Mouse (Mus musculus): ENCODE data around the gene Hnrnpm.
"Not testable (repeated sequence)": the region's sequence is repeated elsewhere in the genome, so short reads cannot be mapped to it uniquely, and the experiment has no call there.

Gene Hnrnpm

DNA sequence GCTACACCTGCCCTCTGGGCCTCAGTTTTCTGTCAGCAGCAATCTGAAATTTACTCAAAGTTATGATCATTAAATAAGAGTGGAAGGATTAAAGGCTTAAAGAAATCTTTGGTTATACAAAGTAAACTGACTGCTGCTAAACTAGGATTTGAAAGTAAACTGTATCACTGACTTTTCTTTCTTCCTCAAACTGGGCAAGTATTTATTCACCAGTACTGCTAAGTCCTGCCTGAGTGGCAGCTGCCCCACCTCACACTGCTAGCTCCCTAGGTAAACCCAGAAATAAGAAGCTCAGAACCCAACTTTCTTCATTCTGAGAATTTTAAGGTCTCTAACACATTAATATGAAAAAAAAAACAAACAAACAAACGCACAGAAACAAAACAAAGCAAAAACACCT, 12.8 kb downstream of the Hnrnpm start:
- DNase-seq (ENCODE audit: extremely low read depth, low read depth): no peak

DNA sequence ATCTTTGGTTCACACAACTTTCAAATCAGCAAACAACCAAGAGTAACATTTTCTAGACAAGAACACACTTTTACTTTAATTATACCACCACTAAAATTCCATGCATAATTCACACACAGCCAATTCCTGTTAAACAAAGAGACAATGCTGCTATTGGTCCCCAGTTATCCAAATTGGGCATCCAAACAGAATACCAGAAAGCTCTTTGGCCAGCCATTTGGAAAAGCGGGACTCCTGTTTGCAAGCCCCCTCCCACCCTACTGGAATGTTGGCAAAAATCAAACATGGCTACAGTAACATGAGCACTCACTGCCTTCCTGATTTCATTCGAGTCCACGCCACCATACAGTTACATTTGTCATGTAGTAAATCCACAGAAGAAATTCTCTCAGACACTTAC, 17.0 kb downstream of the Hnrnpm start:
- no peak for DNase-seq (ENCODE audit: extremely low read depth, low read depth)

DNA sequence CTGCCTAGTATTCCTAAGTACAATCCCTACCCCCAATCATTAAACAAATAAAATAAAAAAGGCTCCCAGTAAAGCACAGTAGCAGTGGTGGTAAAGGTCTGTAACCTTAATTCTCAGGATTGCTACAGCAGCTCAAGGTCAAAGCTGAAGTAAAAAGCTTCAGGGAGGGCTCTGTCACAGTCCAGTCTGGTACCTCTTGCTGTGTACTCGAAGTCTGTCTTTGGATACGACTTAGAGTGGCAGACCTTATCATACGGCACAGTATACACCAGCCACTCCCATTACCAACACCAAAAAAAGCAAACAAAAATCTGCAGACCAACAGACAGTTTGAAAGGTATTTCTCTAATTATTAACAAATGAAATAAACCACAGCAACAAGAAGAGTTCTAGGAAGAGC, 19.8 kb downstream of the Hnrnpm start:
- DNase-seq (ENCODE audit: extremely low read depth, low read depth): no peak

DNA sequence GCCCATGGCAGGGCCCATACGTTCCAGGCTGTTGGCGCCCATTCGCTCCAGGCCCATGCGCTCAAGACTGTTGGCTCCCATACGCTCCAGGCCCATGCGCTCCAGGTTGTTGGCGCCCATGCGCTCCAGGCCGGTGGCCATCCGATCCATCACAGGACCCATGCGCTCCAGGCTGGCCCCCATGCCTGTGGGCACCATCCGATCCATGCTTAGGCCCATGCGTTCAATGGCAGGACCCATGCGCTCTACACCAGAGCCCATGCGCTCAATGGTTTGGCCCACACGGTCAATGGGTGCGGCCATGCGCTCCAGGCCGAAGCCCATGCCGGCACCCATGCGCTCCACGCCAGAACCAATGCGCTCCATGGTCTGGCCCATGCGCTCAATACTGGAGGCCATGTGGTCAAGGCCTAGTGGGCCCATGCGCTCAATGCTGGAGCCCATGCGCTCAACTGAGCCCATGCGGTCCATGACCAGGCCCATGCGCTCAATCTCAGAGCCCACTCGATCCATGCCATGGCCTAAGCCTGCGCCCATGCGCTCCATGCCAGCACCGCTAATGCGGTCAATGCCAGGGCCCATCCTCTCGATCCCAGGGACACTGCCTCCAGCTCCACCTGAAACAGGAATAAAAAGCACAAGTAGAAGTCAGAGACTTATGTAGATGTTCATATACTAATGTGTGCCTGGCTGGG, 36.7 kb downstream of the Hnrnpm start:
- no peak for DNase-seq (ENCODE audit: extremely low read depth, low read depth)

DNA sequence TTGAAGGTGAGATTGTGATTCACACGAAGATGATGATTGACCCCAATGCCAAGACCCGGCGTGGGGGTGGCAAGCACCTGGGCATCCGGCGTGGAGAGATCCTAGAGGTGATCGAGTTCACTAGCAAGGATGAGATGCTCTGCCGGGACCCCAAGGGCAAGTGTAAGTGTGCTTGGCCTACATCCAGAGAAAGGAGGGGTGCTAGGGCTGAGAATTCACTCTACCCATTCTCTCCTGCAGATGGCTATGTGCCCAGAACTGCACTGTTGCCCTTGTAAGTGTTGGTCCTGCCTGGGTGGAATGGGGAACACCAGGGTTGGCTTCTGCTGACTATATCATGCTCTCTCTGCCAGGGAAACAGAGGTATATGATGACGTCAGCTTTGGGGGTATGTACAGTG, 41.6 kb downstream of the Hnrnpm start:
- DNase-seq (ENCODE audit: extremely low read depth, low read depth): no peak

DNA sequence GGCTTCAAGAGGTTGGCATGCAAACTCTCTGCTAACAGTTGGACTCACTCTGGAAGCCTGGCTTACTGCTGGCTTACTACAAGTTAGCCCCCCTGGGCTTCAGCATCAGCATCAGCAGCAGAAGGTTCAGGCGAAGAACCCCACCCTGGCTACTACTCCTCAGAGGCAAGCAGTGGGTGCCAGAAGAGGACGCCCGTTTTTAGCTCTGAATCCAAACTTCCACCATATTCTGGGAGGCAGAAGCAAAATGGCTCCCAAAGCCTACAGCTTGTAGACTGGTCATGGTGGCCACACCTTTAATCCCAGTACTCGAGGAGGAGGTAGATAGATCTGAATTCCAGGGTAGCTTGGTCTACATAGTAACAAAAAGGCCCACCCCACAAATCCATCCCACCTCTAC, 42.6 kb downstream of the Hnrnpm start:
- no peak for DNase-seq (ENCODE audit: extremely low read depth, low read depth)

DNA sequence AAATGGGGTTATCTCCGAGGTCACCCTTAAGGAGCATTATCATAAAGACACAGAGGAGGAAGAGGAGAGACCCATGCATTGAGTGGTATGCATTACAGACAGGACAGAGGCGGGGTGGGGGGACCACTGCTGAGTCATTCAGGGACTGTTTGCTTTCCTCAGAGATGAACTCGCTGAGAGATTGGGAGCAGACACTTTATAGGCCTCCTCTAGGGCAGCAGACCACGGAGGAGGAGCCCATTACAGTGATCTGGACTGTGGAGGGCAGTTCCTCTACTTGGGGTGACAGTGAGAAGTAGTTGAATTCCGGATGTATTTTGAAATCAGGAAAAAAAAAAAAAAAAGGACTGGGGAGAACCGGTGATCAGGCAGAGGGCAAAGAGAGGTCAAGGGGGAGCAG, 46.9 kb downstream of the Hnrnpm start:
- no peak for DNase-seq (ENCODE audit: extremely low read depth, low read depth)

DNA sequence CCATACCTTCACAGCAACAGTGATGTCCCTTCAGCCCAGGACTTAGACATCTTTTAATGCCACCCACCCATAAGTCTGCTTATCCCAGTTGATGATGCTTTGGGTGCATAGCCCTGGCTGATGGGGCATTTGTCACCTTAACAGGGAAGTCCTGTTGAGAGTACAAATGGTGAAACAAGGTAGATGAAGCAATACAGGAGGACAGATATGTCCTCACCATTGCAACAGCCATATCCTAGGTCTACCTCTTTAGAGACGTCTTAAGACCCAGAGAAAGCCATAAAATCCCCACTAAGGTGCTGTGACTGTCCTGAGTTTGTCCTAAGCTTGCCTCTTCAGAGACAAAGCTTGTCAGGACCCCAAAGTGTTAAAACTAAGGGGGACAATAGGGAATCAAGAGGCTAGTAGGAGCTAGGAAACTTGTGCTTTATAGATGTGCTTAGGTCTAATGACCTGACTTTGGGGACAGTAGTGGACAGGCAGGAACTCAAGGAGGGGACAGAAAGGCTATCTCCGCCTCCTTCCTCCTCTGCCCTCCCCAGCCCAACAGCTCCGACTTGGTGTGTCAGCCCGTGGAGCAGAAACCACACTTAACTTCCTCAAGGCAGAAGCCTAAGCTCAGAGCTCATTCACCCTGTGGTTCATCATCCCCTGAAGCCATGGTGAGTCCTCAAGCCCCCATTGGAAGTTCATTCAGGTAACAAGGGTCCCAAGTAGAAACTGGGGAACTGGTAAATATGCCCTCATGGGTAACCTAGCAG, 49.0 kb downstream of the Hnrnpm start, which contains the start of gene Pram1:
Pram1 (plus strand) TSS at position 541 of the 761 bp plus-strand sequence.
- DNase-seq (ENCODE audit: extremely low read depth, low read depth): no peak

DNA sequence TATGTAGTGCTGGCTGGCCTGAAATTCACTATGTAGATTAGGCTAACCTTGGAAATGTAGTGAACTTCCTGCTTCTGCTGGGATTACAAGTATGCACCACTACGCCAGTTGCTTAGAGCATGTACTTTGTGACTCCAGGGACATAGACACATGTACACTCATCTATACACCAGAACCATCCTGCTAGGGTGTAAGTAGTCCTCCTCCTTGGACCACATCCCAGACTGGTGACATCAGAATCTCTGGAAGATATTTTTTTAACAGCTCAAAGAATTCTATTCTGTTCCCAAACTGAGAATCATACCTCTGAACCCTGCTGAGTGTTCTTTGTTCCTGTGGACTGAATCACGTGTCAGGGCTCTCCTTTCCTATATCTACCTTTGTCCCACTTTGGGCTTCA, 49.6 kb downstream of the Hnrnpm start:
- DNase-seq (ENCODE audit: extremely low read depth, low read depth): no peak

DNA sequence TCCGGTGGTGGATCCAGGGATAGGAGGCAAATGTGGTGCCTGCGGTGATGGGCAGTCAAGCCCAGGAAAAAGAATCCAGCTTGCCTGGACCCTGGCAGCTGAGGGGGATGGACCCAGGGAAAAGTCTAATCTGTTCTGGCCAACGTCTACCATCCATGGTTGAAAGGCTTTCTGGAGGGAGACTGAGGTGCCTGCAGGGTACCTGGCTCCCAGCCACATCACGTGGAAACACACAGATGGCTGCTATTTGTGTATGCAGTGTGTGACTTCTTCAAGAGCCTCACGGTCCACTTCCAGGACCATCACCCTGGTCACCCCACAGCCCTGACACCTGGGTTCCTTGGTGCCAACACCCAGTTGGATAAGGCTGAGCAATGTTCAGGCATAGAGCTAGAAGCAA, 54.9 kb downstream of the Hnrnpm start:
- no peak for DNase-seq (ENCODE audit: extremely low read depth, low read depth)

DNA sequence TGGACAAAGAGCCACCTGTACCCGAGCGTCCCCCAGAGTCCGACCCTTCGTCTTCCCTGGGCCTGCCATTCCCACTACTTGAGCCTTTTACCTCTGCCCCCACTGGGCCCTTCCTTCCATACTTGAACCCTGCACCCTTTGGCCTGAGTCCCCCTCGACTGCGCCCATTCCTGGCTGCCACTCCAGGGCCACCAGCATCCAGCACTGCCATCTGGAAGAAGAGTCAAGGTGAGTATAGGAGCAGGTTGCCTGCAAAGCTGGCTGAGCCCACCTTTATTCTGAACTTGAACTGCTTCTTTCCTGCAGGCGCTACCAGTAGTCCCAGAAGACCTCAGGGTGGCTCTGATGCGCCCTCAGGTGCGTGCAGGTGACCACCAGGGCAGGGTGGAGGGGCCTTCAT, 55.4 kb downstream of the Hnrnpm start:
- DNase-seq (ENCODE audit: extremely low read depth, low read depth): no peak

DNA sequence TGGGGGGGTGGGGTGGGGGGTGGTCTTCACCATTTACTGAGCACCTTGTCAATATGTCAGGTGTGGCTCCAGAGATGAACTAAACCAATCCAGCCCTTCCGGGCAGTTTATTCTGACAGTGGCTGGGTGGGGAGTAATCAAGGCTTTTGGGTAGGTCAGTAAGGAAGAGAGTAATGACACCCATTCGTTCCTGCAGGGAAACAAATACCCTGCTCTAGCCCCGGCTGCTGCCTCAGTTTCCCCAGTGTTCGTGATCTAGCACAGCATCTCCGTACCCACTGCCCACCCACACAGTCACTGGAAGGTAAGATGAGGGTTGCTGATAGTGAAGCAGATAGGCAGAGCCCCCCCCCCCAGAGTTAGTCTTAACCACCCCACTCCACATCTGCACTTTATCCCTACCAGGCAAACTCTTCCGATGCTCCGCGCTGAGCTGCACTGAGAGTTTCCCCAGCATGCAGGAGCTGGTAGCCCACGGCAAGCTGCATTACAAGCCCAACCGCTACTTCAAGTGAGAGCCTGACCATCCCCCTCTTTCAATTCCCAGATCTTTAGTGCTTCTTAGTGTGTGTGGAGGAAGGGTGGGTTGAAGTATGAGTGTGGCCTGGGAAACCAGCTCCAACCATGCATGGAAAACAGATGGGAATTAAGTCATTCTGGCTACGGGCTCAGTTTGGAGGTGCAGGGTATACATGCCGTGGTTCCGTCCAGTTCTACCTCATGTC, 56.3 kb downstream of the Hnrnpm start:
- DNase-seq (ENCODE audit: extremely low read depth, low read depth): no peak

DNA sequence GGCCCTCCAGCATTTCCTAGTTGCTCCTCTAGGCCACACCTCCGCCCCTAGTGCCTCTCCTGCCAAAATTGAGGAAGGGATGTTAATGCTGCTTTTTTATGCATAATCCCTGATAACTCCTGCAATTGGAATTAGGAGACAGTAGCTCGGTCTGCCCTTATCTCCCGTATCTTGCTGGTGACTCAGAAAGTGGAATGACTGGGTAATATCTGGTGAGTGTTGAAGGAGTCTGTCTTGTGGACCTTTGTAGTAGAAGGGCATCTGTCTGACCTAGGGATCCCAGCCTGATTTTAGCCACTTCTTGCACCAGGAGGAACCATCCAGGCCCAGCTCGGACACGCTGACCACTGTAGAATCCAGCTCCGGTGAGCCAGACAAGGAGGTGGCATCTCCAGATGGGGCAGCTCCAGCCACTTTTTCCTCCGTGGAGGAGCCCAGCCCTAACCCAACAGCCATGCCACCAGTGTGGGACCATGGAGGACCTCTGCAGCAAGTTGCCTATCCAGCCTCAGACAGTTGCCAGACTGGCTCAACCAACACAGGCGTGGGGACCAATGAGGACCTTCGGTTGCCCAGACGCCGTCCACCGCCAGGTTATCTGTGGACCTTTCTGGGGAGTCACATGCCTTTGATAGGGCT, 57.1 kb downstream of the Hnrnpm start:
- DNase-seq (ENCODE audit: extremely low read depth, low read depth): no peak

DNA sequence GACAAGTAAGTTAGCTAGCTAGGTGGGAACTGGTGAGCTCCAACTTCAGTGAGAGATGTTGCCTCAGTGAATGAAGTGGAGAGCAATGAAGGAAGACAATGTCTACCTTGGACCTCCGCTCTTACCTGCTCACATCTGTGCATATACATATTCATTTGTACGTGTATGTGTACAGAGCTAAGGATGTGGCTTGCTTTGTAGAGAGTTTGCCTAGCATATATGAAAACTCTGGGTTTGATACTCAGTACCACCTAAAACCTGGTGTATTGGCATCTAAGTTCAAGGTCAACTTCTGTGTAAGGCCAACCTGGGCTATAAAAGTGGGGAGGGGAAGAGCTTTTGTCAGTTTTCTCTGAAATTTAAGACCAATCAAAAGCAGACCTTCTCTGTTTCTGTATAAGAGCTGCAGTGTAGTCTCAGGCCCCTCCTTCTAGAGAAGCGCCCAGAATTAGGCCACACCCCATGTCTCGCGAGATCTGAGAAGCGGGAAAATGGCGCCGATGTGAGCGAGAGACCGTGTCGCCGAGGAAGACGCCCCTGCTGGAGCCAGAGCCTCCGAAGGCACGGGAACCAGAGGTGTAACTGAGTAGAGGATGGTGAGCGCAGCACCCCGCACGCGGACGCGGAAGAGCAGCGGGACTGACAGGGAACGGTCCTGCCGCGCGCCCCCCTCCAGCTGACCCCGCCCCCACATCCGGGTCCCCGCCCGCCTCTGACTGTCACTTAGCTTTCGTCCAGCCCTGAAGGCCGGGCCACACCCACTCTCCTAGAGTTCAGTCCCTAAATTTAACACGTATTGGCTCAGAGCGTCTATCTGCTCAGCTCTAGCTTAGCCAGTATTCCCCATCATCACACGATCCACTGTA, 57.8 kb downstream of the Hnrnpm start, which contains the start of gene Zfp414:
Zfp414 (plus strand) TSS at position 470 of the 866 bp plus-strand sequence.
- DNase-seq (ENCODE audit: extremely low read depth, low read depth): peak; percentile 95

DNA sequence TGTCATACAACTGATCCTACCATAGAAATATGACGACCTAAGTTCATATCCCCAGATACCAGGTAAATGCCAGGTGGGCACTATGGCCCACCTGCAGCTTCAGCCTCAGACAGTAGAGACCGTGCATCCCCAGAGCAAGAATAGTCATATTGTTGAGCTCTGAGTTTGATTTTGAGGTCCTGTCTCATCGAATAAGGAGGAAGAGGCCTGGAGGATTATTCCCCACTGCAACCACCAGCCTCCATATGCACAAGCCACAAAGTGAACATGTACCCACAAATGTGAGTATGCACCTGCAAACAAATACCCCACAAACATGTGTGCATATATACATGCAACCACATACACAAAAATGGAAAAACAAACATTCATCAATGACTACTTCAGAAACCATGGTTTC, 59.4 kb downstream of the Hnrnpm start:
- no peak for DNase-seq (ENCODE audit: extremely low read depth, low read depth)

DNA sequence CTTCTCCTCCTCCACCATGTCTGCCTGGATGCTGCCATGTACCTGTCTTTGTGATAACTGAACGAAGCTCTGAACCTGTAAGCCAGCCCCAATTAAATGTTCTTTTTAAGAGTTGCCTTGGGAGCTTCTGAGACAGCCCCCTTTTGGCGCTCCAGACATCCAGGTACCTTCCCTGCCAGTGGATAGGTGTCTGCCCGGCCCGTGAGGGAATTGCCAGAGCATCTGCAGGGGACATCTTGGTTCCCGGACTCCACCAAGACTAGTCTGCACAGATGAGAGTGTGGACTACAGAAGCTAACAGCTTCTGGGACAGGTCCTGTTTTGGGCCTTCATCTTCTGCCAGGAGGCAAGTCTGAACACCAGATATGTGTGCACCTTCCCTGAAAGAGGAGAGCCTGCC, 72.9 kb downstream of the Hnrnpm start:
- DNase-seq (ENCODE audit: extremely low read depth, low read depth): not testable (repeated sequence)

DNA sequence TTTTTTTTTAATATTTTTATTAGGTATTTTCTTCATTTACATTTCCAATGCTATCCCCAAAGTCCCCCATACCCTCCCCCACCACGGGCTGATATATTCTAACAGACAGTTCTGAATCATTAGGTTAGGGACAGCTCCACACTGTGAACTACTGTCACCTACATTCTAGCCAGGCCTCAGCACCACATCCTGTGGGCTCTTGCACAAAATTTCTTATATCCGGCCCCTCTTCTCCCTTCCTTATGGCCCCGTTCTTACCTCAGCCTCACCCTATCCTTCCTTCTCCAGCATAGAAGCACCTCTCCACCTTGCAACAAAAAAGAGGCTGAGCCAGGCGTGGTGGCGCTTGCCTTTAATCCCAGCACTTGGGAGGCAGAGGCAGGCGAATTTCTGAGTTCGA, 76.1 kb downstream of the Hnrnpm start:
- no peak for DNase-seq (ENCODE audit: extremely low read depth, low read depth)

DNA sequence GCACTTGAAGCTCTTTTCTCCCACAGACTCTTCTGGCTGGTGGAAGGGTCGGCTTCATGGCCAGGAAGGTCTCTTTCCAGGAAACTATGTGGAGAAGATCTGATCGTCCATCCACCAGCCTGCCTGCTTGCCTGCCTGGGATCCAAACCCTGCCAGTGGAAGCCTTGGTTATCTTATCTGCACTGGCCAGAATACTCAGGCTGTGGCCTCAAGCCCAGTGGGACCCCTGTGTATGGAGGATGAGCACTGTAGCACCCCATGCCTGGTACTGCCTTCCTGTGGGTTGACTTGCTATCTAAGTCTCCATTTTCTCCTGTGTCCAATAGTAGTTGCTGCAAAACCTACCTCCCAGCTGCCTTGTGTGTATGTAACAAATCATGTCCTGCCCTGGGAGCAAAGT, 79.4 kb downstream of the Hnrnpm start:
- no peak for DNase-seq (ENCODE audit: extremely low read depth, low read depth)

DNA sequence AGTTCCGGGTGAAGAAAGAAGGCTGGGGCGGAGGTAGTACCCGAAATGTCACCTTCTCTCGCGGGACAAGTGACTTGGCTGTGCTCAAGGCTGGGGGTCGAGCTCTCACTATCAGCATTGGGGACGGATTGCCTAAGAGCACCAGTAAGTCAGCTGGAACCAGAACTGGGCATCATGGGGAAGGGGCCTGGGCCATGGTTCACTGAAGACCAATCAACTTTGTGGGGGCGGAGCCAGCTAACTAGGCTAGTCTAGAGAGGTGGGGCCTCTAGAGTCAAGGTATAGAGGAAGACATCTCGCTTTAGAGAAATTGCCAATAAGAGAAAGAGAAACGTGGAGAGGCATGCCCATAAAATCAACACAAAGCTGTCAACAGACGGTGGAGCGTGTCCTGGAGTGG, 84.7 kb downstream of the Hnrnpm start:
- DNase-seq (ENCODE audit: extremely low read depth, low read depth): no peak

DNA sequence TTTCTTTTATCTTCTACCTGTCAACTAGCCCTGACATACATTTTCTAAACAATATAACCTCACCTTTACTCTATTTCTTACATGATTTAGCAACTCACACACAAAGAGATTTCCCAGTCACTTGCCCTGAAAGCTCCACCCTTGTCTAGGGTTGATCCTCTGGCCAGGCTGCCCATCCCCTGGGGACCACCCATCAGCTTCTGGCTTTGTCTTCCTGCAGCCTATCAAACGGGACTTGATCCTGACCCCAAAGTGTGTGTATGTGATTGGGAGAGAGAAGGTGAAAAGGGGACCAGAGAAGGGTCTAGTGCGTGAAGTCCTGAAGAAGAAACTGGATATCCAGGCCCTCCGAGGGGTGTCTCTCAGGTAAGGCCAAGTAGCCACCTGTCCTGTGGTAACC, 85.8 kb downstream of the Hnrnpm start:
- no peak for DNase-seq (ENCODE audit: extremely low read depth, low read depth)

All from MEL-GATA-1-ER (cell line).